Mouse (Mus musculus): ENCODE measurements at regions not wholly inside any gene's neighbourhood (a gene's known extent, or its start where the extent isn't known, plus 50 kb on each side); places are given as distances from the start of the nearest gene placed in this dataset.
"Not testable (repeated sequence)": the region's sequence is repeated elsewhere in the genome, so short reads cannot be mapped to it uniquely, and the experiment has no call there.

DNA sequence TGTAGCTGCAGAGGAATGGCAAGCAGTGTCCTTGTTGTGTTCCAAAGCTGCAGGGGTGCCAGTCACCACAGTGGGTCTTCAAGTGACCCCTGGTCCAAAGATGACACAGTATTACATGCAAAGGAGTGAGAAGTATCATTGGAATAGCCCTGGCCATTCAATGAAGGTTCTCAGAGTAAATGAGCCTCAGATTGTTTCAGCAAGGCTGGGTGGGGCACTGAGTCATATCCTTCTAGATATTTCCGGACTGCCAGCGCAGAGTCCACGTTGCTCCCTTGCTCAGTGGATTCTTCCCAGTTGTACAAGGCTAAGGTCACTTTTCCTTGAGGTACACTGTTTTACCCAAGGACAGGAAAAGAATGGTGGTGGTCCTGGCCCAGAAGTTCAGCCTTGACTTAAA lies 319.2 kb upstream of the Irx1 start:
- DNase-seq = no peak

DNA sequence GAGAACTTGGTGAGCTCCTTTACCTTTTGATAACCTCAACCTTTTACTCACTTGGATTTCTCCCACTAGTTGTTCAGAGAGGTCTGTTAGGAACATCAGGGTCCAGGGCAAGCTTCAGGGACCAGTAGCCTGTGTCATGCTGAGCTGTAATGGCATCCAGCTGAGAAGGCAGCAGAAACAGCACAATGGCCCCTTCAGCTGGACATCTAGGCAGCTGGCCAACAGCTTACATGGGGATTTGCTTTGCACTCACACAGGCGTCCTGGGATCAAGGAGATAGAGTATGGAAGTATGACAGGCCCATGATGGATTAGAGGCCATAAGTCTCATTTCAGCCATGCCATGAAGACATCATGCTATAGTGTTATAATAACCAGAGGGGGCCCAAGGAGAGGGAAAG lies 320.2 kb upstream of the Irx1 start:
- DNase-seq = no peak

DNA sequence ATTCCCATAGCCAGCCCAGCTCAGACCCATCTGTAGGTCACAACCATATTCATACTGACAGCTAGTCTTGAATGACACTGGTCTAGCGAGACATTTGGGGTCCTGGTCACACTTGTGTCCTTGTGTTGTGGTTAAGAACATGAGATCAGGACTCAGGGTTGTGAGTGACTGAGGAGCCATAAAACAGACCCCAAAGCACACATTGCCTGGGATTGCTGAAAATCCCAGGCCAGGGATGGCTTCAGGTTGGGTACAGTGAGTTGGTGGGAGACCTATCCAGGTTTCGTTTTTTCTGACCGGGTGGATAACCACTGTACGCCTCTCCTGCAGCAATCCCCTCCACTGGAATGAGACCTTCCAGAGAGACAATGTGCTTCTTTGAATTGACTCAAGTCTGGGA lies 322.8 kb upstream of the Irx1 start:
- DNase-seq = no peak

DNA sequence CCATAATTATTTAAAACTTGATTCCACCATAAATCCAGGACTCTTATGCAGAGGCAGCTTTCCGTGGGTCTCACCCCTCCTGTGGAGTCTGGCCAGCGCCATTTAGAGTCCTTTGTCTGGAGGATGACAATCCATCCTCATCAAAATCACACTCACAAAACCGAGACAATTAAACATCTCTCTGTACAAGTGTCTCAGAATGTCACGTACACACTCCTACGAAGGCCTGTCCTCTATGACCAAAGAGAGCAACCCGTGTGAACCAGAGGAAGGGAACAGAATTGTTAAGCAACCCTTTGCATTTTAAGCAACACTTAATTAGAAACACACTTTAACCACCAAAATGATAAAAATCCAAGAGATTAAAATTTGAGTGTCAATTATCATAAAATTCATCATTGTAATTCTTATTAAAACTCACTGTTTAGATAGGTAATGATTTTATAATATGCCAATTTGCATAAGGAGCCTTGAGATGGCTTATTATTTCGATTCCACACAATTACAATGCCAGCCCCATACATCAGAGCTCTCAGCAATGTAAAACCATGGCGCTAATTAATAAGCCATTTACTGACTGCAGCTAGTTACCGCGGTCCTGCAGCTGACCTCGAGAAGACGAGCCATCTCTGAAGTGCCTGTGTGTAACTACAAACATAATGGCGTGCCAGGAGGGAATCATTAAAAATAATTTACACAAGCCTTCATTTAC lies 325.0 kb upstream of the Irx1 start:
- DNase-seq = no peak

DNA sequence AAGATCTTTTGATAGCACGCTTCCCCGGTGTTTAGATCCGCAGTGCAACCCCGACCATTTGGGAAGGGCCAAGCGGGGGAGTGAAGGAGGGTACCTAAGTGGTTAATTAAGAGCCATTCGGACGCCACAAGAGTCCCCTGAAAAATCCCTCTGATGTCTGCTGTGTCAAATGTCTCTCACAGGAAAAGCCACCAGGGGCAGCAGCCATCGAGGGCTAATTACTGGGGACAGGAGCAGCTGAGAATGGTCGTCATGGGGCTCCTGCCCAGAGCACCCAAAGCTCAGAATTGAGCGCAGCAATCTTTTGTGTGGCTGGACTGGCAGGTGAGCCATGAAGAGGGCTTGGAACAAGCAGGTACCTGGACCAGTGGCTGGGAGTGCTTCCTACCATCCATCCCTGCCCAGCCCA lies 325.6 kb upstream of the Irx1 start:
- no peak for DNase-seq

DNA sequence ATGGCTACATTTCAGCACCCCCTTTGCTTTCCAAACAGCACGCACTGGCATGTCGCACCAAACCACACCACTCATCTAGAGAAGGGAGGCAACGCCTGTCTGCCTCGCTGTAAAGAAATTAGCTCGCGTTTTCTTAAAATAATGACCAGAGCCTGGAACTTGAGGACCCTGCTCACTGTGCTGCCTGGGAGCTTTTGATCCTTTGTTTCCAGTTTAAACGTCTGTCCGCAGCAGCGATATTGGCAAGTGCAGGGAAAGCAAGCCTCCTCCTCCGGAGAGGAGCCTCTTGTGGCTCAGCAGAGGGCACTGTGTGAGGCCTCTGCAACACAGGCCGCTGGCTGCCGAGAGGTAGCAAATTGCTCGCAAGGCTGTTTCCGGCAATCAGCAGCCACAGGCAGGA lies 328.8 kb upstream of the Irx1 start:
- DNase-seq = no peak

DNA sequence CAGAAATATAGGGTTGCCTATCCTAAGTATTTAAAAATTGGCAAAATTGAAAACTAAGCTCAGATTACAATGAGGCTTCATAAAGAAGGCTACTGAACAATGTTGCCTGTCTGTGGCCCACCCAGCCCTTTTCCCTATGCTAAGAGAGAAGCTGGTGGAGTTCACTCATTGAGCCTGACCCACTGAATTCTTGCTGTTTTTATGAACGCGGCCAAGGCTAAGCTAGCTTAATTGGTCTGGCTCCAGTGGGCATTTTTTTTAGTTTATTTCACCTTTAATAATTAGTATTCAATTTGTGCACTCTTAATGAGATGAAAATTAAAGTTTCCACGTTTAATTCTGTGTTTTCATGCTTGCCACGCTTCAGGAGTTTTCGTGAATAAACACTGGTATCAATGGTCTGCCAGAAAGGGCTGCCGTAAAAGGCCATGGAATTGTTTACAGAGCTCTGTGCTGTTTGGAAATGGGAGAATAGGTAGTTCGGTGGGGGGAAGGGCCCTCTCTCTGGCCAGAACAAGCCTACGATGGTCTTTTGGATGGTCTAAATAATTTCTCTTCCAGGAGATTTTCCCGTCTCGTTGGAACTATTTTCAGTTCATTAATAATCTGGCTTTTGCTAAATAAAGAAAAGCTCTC lies 329.7 kb upstream of the Irx1 start:
- no peak for DNase-seq

DNA sequence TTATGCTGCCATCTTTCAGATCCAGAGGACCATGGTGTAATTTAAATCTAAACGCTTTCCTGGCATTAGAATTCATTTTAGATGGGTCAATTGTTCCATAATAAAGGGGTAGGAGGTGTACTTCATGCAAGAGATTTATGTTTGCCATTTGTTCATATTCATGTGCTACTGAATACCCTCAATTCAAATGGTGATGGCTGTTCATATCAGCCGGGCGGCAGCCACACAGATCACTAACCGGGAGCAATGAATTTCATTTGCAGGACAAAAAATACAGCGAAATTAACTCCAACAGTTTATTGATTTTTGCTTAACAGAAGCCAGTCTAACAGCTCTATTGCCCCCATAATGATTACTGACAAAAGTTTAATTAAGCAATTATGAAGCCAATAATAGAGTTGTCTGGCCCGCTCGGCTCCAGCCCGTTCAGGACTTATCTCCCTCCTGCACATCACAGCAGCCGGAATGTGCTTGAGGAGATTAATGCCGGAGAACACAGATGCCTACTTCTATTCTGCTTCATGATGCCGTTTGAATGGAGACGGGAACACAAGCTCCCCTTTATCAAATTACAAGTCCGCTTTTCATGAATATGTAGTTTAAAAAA lies 330.3 kb upstream of the Irx2 start:
- no peak for DNase-seq

DNA sequence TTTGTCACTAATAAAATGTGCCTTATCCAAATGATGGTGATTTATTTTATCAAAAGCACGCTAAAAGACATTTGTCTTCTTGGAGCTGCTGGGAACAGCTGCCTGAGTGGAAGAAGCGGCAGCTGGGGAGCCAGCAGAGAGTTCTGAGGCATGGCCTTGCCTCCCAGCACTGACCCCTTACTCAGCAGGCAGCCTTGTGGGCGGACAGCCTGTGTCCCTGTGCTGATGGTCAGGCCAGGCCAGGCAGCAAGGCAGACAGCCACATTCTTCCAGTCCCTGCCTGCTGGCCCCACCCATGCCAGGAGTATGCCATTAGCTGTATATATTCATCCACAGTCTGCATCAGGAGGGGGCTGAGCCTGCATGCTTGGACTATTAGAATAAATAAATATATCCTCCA lies 329.0 kb upstream of the Irx2 start:
- DNase-seq = no peak

DNA sequence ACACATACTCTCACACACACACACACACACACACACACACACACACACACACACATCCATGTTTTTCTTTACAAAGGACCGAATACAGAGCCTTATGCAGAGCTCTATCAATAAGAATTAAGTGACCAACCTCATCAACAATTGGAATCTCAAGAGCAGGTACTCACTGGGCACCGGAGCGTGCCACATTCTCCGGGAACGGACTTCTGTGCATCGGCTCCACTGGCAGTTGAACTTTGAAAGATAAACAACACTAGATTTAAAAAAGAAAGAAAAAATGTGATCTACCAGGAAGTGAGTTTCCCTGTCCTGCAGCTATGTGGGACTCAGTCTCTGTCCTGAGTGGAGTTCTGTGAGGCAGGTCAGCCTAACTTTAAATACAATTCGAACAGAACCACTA lies 327.5 kb upstream of the Irx2 start:
- DNase-seq = no peak

DNA sequence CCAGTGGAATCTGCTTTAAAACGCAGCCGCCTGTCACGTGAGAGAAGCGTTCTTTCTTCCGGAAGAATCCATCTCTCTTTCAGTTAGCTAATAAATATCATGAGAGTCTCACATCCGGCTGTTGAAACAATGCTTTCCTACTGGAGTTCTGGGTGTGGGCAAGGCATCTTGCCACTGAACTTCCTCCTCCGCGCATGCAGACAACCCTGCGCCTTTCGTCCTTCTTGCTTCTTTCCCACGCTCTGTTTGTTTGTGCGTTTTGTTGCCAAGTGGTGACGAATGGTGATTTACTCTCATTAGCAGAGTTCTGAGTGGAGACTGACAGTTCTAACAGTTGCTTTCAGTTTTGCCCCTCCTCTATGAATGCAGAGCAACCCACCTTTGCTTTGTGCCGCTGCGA lies 326.8 kb upstream of the Irx2 start:
- no peak for DNase-seq

DNA sequence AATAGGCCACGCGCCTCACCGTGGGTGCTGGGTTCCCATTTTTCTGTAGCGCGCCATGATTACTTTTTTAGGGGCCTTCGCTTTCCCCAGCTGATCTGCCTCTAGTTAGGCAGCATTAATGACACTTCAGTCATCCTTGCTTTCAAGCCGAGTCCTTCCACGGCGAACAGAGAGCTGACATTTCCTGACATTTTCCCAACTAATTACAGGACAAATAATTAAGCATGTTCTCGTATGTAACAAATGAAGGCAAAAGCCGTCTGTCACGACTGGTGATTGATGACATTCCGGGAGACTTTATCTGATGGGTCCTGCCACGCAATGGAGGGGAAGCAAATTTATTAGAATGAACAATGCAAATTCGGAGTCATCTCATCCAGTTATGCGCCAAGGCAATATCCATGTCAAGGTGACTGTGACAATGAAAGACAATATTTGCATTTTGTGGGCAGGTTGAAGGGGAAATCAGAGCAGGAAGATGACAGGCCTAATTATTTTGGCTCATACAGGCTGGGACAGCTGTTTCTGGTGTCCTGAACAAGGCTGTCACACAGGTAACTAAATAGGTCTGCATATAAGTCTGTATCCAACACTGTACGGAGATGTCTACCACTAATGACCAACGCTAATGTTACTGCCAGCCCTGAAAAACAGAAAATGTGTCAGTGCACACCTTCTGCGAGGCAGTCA lies 326.0 kb upstream of the Irx2 start:
- DNase-seq = no peak

DNA sequence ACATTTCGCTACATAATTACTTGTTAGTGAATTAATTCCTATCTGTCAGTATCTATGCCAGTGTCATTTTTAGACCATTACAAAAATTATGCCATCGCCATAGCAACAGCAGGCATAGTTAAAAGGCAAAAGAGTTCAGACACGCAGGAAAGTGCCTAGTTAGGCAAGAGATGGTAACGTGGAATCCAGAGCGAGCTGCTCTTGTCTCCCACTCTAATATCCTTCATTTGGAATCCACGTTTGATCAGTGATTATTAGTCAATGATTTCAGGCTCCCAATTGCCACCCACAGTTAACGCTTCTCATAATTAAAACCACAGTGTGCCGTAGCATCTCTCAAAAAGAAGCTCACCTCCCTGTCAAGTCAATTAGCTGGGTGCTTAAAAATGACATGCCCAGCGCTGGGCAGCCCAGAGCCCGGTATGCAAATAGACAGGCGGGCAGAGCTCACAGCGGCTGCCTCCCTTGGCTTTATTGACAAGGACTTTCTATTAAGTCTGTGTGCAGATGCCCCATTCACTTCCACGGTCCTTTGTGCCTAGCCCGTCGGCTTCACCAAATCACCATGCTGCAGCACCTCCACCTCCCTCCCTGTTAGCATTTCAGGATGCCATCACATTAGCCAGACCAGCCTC lies 325.4 kb upstream of the Irx2 start:
- no peak for DNase-seq

DNA sequence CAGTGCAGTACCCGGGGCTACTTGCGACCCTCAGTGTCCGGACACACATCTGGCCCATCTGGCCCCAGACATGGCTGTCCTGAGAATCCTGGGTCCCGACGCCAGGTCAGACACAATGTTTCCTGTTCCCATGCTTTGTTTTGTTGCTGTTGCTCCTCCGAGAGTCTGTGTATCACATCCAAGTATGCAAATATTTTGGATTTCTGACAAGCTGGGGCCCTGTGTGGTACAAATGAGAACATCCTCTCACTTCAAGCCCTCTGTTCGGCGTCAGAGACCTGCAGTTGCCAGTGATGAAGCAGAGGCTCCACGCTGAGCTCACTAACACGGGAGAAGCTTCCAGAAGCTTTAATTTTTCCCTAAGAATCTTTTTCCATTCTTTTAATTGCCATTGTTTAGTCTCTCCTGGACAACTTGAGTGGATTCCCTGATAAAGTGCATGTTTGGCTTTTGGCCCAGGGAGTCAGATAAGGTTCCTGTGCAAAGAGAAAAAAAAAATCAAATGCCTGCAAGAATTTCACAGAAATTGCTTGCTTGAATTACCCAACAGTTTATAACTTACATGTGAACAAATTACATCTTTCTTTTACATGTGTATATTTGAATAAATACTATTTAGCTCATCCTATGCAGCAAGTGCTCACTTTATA lies 304.5 kb upstream of the Irx2 start:
- DNase-seq = no peak

DNA sequence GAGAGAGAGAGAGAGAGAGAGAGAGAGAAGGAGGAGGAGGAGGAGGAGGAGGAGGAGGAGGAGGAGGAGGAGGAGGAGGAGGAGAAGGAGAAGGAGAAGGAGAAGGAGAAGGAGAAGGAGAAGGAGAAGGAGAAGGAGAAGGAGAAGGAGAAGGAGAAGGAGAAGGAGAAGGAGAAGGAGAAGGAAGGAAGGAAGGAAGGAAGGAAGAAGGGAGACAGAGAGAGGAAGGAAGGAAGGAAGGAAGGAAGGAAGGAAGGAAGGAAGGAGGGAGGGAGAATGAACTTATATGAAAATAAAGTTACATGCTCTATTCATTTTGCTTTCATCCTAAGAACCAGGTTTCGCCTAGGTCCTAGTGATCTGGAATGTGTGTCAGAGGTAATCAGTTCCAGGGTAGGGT lies 302.4 kb upstream of the Irx2 start:
- DNase-seq = not testable (repeated sequence)

DNA sequence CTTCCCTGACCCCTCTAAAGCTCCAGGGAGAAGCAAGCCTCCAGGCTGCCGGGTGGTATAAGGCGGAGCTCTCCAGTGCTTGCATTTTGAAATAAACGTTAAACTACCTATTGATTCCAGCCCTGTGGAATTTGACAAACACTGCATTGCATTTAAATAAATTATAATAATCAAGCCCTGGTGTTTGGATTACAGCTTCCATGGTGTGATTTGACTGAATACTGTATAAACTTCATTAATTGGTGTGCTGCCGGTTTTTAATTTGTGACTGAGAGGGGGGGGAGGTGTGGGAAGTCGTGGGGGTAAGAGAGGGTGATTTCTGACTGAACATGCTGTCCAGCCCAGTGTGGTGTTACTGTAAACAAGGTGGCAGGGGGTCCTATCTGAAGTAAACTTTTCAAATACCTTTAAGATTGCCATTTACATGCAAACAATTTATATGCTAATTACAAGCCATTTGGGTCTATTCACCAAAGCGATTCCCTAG lies 282.9 kb upstream of the Irx2 start:
- no peak for DNase-seq

DNA sequence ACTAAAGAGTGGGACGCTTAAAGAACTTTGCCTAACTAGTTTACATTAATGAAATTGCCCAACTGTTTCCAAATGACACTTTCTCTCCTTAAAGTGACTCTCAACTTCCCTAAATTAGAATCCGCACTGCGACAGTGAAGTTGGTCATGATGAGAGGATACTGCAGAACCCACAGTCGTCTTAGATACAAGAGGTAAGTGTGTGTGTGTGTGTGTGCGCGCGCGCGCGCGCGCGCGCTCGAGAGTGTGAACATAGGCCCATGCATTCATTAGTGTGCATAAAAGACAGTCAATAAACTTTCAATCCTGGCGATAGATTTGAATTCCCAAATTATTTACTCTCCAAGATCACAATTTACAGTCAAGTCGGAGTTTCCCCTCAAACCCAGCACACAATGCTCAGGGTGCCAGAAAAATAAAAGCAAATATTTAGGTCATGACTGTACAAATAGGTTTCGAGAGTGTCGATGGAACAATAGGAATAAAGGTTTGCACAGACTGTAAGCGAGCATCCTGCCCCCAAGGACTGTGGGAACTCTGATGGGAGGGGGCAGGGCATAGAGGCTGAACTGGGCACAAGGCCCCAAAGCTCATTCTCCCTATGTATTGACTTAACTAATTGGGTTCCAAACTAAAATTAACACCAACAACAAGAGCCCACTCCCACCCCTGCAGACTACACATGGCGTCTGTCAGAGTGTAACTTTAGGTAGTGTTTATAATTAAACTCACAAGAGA lies 282.2 kb upstream of the Irx2 start:
- DNase-seq = no peak

DNA sequence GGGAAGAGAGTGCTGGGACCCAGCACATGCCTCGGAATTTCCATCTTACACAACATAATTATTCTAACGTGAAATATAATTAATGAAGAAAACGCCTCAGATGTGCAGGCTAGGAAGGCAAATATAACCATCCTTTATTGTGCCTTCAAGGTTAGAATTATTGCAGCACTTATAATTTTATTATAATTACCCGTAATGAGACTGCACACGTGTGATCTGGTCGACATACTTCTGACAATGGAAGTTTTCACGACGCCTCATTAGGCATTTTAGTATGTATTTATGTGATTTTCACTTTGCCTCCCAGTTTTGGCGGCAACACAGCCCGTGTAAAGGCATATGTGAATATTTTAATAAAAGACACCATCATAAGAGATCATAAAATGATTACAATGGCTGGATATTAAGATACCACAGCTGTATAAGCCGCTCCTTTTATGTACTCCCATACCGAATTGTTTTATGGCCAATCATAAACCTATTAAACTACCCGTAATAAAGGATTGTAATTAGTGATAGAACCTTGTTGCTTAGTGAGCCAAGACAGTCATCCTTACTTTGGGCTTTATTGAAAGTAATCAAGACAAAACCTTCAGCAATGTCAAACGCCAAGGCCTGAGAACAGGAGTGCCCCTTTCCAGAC lies 281.6 kb upstream of the Irx2 start:
- no peak for DNase-seq

DNA sequence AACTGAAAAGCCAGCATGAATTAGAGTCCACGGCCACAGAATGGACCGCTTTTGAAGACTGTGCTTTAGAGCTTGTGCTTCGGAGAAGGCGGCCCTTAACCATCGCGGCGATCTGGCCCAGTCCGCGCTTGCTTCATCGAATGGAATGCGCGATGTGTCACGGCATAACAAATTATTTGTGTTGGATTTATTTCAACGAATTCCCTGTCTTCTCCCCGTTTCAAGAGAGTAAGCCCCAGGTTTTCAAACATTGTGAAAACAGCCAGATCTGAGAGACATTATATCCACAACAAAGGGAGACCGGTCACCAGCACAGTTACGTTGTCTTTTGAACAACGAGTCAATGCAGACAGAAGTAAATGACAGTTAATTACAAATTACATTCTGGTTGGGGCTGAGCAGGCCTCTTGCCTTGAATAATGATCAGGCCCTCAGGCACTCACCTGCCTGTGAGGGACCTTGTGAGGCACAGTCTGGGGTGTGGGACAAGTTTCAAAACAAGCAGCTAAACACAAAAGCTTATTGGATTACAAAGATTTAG lies 275.9 kb upstream of the Irx2 start:
- DNase-seq = no peak

DNA sequence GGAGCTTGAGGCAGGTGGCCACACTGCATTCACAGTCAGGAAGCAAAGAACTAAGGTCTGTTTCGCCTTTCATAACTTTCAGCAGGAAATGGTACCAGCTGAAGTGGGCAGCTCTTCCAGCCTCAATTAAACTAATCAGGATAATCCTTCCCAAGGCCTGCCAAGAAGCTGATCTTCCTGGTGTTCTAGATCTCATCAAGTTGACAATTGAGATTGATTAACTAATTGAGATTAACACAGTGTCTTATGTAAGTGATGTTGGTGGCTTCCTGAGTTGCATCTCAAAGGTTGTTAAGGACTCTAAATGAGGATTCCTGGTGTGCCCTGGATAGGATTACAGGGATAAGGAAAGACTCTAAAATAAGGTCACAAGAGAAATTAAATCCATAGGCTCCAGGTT lies 273.3 kb upstream of the Irx2 start:
- DNase-seq = no peak

DNA sequence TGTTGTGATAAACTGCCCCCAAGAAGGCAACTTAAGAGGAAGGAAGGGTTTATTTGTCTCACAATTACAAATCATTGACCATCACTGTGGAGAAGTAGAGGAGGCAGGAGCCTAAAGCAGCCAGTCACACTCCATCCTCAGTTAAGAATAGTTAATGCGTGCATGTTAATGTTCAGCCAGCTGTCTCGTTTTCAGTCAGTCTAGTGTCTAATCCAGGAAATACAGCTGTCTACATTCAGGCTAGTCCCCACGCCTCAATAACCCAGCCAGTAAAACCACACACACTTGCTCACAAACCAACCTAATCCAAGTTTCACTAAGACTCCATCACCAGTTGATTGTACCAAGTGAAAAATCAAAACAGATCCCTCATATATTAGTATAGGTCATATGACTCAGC lies 272.8 kb upstream of the Irx2 start:
- no peak for DNase-seq
